Mouse (Mus musculus) testis, postnatal 14 days (tissue): ENCODE results near the gene Usp6nl.

Experiments used
- DNase-seq: peaks from one replicate; pipeline ENCODE4 v3.0.0; 2021; ENCODE audit warnings: low spot score

Gene Usp6nl

GRCm38 (mm10) chr2:6331324-6332137 is 9.1 kb downstream of the Usp6nl start:
- no peak for DNase-seq

- DNase-seq, result no peak
These were observed 11.1 kb downstream of the Usp6nl start for GRCm38 (mm10) chr2:6333570-6333969.

- no peak for DNase-seq
These were observed 11.5 kb downstream of the Usp6nl start for GRCm38 (mm10) chr2:6334011-6334410.

GRCm38 (mm10) chr2:6335032-6335735 is 12.7 kb downstream of the Usp6nl start:
- DNase-seq, result no peak

- DNase-seq, result no peak
These were observed 13.5 kb downstream of the Usp6nl start for GRCm38 (mm10) chr2:6336013-6336412.

GRCm38 (mm10) chr2:6336649-6337048 is 14.2 kb downstream of the Usp6nl start:
- no peak for DNase-seq

GRCm38 (mm10) chr2:6337436-6337835 is 15.0 kb downstream of the Usp6nl start:
- no peak for DNase-seq

GRCm38 (mm10) chr2:6338031-6338629 is 15.7 kb downstream of the Usp6nl start:
- DNase-seq, result no peak

GRCm38 (mm10) chr2:6340439-6340838 is 18.0 kb downstream of the Usp6nl start:
- no peak for DNase-seq

- DNase-seq, result no peak
These were observed 19.0 kb downstream of the Usp6nl start for GRCm38 (mm10) chr2:6341496-6341895.

GRCm38 (mm10) chr2:6349256-6350092 is 27.0 kb downstream of the Usp6nl start:
- no peak for DNase-seq

GRCm38 (mm10) chr2:6350164-6350563 is 27.7 kb downstream of the Usp6nl start:
- no peak for DNase-seq

GRCm38 (mm10) chr2:6350931-6351695 is 28.6 kb downstream of the Usp6nl start:
- DNase-seq, result no peak

- DNase-seq, result no peak
These were observed 30.1 kb downstream of the Usp6nl start for GRCm38 (mm10) chr2:6352541-6352971.

- no peak for DNase-seq
These were observed 30.6 kb downstream of the Usp6nl start for GRCm38 (mm10) chr2:6353060-6353459.

- DNase-seq, result no peak
These were observed 34.8 kb downstream of the Usp6nl start for GRCm38 (mm10) chr2:6357306-6357705.

- DNase-seq, result no peak
These were observed 37.2 kb downstream of the Usp6nl start for GRCm38 (mm10) chr2:6359645-6360044.

- no peak for DNase-seq
These were observed 40.7 kb downstream of the Usp6nl start for GRCm38 (mm10) chr2:6363126-6363525.

GRCm38 (mm10) chr2:6363922-6364321 is 41.5 kb downstream of the Usp6nl start:
- no peak for DNase-seq

GRCm38 (mm10) chr2:6366521-6366928 is 44.1 kb downstream of the Usp6nl start:
- DNase-seq, result no peak

GRCm38 (mm10) chr2:6366973-6367372 is 44.5 kb downstream of the Usp6nl start:
- no peak for DNase-seq
